Mouse (Mus musculus) v-Abl transformed pro-B cells (cell line): ENCODE data around the gene Kif26b.

ENCODE experiments used
- in situ Hi-C, 2 experiments: fragments of 400-800 bp; cut with MboI; formaldehyde crosslinking; loops; one replicate each; pipeline ENCODE4 v1.15.1; 2025; ENCODE audit not compliant: unreplicated experiment in 2 of 2

The Kif26b gene

DNA sequence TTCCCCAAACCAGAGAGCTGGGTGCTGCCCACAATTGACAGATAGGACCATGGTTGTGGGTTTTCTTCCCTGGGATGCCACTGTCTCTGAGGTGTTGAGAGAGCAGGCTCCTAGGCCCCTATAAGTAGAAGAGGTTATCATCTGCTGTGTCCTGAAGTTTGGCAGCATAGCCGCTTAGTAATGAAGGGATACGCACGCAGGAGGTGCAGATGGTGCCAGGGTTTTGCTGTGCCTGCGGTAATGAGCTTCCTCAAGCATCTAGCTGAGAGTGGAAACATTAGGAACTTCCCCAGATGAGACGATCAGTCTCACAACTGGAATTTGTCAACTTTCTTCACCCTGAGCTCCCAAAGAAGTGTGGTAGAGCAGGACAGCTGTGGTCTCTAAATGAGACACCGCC lies 363.5 kb downstream of the Kif26b start:
- in situ Hi-C loops = no loop called here

DNA sequence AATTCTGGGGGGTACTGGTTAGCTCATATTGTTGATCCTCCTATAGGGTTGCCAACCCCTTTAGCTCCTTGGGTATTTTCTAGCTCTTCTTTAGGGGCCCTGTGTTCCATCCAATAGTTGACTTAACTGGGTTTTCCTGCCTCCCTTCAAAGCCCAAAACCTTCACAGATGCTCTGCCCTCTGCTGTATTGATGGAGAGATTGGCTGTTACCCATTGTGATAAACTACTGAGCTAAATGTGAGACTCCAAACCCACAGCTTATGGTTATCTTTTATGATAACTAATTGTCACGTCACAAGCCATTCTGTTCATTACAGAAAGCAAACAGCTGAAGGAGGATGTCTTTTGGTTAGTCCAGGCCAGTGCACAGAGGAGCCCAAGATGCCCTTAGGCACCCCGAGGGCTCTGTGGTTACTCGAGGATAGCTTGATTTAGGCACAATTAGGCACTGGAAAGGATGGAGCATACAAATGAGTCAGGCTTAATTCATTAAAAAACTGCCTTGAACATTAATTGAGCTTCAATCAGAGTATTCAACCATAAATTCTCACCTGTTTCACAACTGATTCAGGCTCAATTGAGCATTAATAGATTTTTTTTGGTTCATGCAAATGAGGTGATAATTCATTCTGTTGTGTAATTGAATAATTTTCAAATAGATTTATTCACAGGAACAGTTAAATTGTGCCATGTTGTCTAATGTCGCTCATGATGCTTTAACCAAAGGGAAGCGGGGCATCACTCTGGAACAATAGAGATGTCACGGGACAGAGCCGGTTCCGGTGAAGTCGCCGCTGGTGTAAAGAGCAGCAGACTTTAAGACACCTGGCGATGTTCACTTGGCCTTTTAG lies 364.5 kb downstream of the Kif26b start:
- in situ Hi-C loops = no loop called here

DNA sequence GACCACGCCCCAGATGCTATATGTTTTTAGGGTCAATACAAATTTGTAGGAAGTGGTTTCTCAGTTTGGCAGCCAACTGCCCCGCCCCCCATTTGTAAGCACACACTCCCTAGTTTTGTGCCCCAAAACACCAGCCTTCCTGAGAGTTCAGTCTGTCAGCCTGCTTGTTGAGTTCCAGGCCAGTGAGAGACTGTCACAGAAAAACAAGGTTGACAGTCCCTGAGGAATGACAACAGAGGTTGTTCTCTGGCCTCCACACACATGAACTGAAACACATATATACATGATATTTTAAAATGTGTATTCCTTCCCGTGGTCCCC lies 365.1 kb downstream of the Kif26b start:
- in situ Hi-C loops = no loop called here

DNA sequence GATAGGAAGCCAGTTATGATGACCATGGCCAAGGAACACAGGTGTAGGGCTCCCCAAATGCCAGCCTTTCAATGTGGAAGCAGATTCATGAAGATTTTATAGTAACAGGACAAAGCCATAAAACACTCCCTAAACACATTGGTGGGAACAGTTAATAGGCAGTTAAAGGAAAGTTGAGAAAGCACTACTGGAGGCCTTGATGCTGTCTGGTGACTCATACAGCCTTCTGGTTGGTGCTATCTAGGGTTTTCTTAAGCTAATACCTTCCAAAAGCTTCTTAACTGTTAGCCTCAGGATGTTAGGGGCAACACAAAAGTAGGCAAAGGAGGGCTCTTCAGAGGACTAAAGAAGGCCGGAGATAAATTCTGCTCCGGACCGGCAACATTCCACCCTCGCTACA lies 366.7 kb downstream of the Kif26b start:
- in situ Hi-C loops = no loop called here

DNA sequence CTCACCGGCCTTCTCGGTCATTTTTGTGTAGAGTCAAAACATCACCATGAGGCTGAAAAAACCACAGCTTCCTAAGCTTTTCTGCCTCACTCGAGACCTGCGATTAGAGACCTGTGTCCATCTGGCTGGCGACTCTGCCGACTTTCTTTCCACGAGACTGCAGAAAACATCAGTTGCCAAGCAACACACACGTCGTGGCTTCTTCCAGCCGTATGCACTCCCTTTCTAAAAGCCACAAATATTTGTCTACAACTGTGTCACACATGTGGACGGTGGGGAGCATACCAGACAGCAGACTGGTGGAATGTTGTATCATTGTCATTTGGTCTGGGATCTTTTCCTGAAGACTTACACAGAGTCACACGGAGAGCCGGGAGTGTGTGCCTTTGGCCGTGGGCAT lies 382.0 kb downstream of the Kif26b start:
- in situ Hi-C loops = no loop called here

DNA sequence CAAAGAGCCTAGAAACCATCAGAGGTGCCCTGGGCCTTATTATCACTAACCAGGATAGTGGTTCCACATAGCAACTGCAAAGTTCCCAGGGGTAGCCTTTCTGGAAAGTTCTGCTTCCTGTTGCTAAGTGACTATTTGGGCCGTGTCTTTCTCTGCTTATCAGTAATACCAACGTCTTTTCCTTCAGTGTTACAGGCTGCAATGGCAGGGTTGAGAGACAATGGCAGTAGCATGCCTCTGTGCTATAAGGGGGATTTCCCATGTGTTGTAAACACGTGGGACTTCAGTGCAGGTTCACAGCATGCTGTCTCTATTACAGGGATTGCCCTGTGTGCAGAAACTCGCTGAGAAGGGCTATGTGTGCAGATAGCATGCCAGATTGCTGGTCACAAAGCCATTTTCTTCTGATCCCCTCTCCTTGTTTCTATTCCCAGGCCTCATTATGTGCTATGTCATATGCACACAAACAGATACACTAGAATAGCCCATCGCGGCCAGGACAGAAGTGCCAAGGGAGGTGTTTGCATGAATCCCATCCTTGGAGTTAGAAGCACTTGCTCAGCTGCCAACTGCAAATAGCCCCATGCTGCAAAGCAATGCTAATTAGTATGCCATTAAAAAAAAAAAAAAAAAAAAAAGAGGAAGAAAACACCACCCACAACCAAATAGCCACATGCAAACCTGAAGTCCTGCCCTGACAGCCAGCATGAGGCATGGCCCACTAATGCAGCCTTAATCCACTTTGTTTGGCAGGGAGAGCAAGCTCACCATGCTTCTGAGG lies 384.2 kb downstream of the Kif26b start:
- in situ Hi-C loops = no loop called here

DNA sequence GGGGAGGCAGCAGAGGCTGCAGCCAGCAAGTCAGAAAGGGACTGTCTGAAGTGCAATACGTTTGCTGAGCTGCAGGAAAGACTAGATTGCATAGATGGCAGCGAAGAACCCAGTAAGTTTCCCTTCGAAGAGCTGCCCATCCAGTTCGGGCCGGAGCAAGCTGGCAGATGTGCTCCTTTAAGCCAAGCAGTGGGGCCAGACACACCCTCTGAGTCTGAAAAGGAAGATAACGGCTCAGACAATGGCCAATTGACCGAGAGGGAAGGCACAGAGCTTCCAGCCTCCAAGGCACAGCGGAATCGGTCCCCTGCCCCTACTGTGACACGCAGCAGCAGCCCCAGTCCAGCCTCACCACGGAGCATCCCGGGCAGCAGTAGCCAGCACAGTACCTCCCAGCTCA lies 386.1 kb downstream of the Kif26b start:
- in situ Hi-C loops = no loop called here

DNA sequence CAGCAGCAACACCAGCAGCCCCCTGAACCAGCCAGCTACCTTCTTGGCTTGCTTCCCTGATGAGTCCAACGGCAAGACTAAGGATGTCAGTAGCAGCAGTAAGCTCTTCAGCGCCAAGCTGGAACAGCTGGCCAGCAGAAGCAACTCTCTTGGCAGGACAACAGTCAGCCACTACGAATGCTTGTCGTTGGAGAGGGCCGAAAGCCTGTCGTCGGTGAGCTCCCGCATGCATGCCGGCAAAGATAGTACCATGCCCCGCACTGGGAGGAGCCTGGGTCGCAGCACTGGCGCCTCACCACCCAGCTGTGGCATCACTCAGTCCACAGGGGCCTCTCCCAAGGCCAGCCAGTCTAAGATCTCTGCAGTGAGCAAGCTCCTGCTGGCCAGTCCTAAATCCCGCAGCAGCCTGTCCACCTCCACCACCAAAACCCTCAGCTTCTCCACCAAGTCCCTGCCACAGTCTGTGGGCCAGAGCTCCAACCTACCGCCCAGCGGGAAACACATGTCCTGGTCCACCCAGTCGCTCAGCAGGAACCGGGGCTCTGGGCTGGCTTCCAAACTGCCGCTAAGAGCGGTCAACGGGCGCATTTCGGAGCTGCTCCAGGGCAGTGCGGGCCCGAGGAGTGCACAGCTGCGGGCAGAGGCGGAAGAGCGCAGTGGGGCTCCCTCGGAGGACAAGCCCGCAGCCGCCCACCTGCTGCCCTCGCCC lies 388.4 kb downstream of the Kif26b start:
- in situ Hi-C loops = no loop called here

DNA sequence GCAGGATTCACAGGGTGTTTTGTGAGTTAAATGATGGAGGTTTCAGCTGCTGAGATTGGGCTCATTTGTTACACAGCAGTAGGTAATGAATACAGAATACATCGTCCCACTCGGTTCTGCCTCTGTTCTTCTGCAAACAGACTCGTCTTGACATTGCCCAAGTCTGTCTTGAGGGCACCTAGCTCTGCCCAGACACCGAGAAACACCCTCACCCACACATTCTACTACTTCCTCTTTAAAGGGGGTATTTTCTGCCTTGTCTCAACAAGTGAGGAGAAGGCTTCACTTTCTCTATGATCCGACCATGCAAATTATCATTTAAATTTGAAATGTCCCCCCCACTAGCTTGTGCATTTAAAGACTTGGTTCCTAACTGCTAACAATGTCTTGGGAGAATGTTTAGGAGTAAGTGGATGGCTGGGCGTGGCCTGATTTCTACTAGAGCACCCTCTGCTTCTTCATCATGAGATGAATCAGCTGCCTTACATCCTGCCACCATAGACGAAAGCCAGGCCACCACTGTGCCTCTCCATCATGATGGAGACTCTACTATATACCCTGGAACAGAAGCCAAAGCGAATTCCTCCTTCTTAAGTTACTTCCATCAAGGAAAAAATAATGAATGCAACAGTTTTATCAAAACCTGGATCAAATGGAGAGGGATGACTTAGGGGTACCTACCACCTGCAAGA lies 395.7 kb downstream of the Kif26b start:
- in situ Hi-C loops = no loop called here

DNA sequence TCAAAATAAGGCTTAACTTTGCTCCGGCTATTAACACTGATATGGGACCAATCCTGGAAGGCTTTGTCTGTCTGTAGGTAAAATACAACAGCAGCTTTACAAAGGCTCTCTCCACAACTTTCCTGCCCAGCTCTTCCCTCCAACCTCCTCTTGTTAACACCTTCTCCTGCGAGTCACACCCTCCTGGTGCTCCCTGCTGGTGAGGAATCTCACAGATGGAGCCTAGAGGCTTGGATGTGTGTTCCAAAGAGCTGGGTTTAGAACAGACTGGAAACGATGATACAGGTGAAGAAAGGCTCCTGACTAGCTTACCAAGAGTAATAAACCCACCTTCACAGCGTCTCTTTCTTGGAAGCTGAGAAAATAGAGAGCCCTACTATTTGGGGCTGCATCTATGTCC lies 400.6 kb downstream of the Kif26b start:
- in situ Hi-C loops = no loop called here

DNA sequence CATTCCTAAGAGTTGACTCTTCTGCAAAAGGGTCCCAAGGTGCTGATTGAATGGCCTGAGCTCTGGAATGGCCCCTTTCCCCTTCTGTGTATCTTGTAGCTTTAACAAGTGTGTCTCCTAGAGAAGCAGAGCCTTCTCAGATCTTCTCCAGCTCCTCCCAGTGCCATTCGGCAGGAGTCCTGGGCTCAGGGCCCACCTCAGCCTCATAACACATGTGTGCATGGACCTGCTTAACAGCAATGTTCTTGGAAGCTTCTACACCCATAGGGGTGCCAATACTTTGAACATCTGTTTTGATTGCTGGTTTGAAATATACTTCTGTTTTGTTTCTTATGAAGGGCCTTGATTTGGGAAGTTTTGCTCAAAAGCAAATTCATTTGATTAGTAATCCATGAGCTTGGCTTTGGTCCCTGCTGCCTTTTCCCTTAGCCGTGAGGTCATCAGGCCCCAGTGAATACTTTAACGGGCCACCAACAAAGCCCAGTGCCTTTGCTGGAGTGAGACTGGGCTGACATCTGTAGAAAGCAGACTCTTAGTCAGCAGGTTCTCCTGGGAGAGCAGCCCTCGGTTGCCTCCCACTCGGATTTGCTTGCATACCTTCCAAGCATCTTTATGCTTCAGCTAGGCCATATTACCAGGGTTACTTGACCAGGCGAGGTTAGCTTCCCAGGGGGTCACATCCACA lies 405.2 kb downstream of the Kif26b start:
- in situ Hi-C loops = no loop called here

DNA sequence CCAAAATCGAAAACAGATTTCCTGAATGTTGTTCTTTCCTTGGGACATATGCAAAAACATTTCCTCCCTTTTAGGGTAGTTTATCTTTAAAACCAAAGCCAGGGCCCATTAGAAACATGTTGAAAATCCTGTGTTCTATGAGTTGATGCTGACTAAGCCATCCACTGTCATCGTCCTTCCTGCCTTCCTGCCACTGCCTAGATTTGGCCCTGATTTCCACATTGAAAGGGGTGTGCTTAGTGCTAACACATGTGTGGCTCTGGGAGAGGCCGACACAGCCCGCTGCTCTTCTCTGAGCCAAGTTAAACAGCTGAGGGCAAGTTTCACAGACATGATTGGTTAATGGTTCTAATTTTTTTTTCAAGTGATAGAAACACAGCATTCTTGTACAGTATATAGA lies 407.5 kb downstream of the Kif26b start:
- in situ Hi-C loops = no loop called here

DNA sequence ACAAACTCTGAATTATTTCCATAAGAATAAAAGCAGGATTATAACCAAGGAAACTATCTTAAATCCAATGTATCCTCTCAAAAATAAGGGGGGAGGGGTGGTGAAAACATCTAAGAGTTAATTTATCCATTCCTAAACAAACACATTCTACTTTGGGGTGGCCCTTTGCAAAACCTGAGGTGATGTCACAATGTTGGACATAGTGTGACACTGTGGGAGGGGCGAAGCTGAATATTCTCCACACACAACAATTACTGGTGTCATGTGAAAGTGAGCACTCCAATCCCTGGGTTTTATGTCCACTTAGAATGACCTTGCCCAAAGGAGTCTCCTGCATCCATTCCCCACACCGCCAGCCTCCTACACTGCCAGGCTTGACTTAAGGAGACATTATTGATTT lies 408.1 kb downstream of the Kif26b start:
- in situ Hi-C loops = no loop called here

DNA sequence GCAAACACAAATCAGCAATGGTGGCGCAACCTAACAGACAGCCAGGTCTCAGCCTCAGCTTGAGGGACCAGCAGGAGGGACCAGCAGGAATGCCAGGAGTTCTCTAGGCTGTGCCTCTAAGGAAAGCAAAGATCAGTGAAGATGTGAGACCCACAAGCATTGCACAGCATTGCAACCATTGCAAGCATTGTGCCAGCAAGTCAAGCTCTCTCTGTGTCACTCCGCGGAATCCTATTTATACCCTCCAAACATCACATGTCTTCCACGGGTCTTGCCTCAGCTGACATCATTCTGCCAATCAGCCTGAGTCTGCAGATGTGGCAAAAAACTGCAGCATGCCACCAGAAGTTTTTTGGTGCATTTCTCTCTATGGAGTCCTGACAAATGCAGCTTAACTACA lies 411.4 kb downstream of the Kif26b start:
- in situ Hi-C loops = no loop called here

DNA sequence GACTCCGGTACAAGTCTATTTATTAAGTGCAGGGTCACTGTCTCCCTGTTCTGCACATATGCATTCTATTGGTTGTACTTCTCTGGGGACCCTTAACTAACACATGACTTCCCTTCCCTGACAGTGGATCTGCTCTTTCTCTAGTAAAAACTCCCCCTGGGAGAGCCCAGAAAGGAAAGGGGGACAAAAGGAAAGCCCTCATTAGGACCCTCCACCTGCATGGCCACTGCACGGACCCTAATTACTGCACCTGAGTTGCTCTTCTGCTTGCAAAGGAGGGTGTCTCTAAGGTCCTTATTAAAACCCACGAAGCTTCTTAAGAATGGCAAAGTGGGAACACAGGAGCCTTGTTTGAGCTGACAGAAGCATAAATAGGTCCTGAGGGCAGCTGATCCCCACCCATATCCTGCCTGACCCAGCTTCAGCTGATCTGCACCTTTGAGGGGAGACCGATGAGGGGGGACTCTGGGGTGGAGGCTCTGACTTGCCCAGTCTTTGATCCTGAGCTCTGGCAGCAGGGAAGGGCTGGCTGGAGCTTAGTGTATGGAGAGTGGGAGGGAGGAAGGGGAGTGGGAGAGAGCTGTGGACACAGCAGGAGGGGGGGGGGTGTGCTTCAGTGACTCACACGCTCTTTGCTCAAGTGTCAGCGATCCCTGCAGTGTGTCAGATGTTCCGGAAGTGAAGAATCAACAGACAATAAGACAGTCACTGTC lies 413.5 kb downstream of the Kif26b start:
- in situ Hi-C loops = no loop called here

DNA sequence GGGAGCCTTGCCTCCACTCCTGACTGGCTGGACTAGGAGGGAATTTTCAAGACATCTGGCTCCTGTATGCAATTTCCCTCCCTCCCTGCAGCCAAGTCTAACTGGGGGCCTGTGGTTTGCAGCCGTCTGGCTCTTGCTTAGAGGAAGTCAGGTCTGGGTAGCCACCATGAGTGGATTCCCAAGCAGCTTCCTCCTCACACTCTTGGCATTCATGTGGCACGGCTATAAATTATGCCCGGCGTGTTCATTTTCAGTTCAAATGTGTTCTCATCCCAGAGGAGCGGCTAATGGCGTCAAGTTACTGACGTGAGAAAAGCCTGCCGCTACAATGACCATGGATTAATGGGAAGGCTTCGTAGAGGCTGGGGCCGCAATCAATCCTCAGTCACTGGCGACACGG lies 424.0 kb downstream of the Kif26b start:
- in situ Hi-C loops = no loop called here

DNA sequence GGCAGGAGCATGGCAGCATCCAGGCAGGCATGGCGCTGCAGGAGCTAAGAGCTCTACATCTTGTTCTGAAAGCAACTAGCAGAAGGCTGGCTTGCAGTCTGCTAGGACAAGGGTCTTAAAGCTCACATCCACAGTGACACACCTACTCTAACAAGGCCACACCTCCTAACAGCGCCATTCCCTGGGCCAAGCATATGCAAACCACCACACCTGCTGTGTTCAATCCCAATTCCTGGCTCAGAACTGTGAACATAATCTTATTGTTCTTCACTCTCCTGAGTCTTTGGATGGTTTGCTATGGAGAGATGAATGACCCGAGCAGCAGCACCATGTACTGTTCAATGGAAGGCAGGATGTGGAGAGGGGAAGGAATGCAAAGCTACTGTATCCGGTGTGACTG lies 429.7 kb downstream of the Kif26b start:
- in situ Hi-C loops = no loop called here

DNA sequence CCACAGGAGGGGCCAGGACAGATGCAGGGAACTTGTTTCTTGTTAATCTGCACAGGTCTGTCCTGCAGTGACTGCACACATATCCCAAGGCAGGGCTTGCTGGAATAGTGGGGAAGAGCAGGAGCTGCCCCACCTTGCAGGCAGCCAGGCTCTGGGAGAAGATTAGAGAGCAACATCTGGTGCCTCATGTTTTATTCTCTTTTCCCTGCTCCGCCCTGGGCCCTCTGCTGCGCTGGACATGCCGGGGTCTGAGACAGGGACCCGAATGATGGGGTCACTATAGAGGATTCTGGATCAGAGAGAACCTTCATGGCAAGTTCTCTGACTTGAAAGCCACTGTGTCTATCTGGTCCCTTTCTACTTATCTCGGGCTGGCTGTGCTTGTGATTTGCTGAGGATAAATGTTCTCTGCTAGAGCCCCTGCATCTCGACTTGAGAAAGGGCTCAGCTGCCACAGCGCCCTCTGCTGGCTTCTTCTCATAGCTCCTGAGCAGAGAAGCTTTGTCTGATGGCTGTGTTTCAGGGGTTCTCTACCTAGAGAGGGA lies 431.2 kb downstream of the Kif26b start:
- in situ Hi-C loops = no loop called here

DNA sequence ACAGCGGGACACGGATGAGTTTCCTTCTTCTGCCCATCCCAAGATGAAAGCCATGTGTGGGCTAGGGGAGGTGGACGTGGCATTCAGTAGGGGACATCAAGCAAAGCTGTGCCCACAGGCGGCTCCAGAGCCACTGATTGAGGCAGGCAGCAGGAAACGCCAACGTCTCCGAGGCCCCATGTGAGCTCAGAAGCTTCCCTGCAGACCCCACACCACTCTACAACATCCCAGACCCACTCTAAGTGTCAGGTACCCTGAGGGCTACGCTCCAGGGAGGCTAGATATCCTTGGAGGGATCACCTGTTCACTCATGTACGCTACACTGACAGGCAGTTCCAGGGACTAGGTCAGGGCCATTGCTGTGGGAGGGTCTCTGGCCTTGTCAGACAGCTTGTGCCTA lies 432.7 kb downstream of the Kif26b start:
- in situ Hi-C loops = no loop called here

DNA sequence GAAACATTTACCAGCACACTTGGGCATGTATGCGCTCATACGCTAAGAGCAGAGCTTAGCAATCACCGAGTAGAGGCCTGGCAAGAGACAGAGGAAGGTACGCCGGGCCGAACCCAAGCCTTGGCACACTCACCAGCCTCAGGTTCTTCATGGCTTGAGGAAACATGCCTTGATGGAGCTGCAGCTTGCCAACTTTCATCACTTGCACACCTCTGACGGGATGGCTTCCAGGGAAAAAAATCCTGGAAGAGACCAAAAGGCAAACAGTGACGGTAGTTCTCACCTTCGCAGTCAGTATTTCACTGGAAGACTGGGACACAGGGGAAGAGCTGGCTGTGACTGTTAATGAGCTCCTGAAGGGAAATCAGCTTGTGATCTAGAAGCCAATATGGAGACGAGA lies 443.1 kb downstream of the Kif26b start:
- in situ Hi-C loops = no loop called here
